Mouse (Mus musculus) embryonic facial prominence, embryonic 10.5 days (tissue): Measurements from ENCODE around the gene Aldh3b3. TPM values are rescaled to one million over a fixed set of nuclear protein-coding genes. Genes with fewer than 3 reads are reported as not detected.
"Not testable (repeated sequence)": the region's sequence is repeated elsewhere in the genome, so short reads cannot be mapped to it uniquely, and the experiment has no call there.

Experiments
- DNase-seq: peaks from one replicate; pipeline ENCODE4 v3.0.0-alpha.2; 2017; ENCODE audit warnings: low spot score
- H3K27ac ChIP-seq: fragments of 300-500 bp; sonication (generic); replicated peaks from 2 replicates; pipeline ENCODE4 v1.5.1; 2016; ENCODE audit warnings: mild to moderate bottlenecking
- H3K27me3 ChIP-seq: fragments of 300-500 bp; sonication (generic); replicated peaks from 2 replicates; pipeline ENCODE4 v1.6.1; 2016; ENCODE audit warnings: low read depth, mild to moderate bottlenecking; ENCODE audit not compliant: poor library complexity, severe bottlenecking
- H3K36me3 ChIP-seq: fragments of 300-500 bp; sonication (generic); replicated peaks from 2 replicates; pipeline ENCODE4 v1.6.1; 2016; ENCODE audit warnings: mild to moderate bottlenecking, moderate library complexity
- H3K4me1 ChIP-seq: fragments of 300-500 bp; sonication (generic); 2 replicates; pipeline ENCODE4 v1.6.1; 2016
- H3K4me3 ChIP-seq: fragments of 300-500 bp; sonication (generic); 2 replicates; pipeline ENCODE4 v1.5.1; 2016; ENCODE audit warnings: mild to moderate bottlenecking, moderate library complexity
- H3K9me3 ChIP-seq: fragments of 300-500 bp; sonication (generic); 2 replicates; pipeline ENCODE4 v1.6.1; 2016; ENCODE audit warnings: mild to moderate bottlenecking
- WGBS: fragments of 180-500 bp; shearing (Covaris S2); methylation state at CpG from one replicate; pipeline ENCODE4 v1.1.7; 2016; 5-methylcytosine and 5-hydroxymethylcytosine counted together
- polyA plus RNA-seq: library from polyadenylated mRNA; unstranded; fragments of >200 nt; fragmentation: Nextera tagmentation; extraction: Ambion mirVana; gene quantifications from 2 replicates; pipeline ENCODE4 v1.2.1, GENCODE M21; 2016

Aldh3b3 gene
- polyA plus RNA-seq, 1 experiment from 2014 or later = not detected

DNA sequence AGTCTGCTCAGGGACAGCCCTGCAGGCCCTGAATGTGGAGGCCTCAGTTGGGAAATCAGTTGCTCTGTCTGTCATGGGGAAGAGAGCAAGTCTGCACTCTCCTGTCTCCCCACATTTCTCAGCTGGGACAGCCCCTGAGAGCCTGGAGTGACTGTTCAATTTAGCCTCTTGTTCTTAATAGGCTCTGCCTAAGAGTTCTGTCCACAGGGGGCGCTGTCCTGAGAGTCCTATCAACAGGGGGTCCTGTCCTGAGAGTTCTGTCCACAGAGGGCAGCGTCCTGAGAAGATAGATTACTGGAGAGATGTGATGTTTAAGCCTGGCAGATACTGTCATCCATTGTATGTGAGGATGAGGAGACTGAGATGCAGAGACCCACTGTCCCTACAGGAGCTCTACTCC is 4.0 kb downstream of the Aldh3b3 start:
- Histone ChIP-seq H3K4me3 (no peak overlapping the region), H3K36me3 (no peaks in the 10 kb centered on the region), H3K4me1 (no peaks in the 10 kb centered on the region), H3K27ac (no peak overlapping the region), H3K9me3 (no peaks in the 10 kb centered on the region), H3K27me3 (no peaks in the 10 kb centered on the region)
- WGBS = 16% methylated on average over 2 of the region's 2 CpGs
- DNase-seq = no peak

DNA sequence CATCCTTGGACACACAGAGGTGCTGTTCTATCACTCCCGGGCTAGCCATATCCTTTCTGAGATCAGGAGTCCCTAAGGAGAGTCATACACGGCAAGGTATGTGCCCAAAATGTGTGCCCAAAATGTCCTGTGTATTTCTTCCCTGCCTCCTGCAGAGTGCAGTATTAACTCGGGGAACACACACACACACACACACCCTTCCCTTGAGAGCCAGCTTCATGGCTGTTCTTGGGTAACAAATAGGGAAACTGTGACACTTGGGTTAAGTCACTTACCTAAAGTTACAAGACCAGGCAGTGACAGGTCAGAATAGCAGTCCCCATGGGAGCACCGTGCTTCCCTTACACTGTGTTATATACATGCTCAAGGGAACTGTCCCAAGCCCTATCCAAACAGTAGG is 5.6 kb downstream of the Aldh3b3 start:
- no peak overlapping the region for H3K27ac ChIP-seq
- no peaks in the 10 kb centered on the region for H3K36me3 ChIP-seq
- WGBS = 74% methylated on average over 4 of the region's 4 CpGs
- no peak for DNase-seq
- H3K4me1 ChIP-seq = peaks cover 5% of the 10 kb centered on the region
- no peaks in the 10 kb centered on the region for H3K9me3 ChIP-seq
- H3K4me3 ChIP-seq = no peak overlapping the region
- H3K27me3 ChIP-seq = no peaks in the 10 kb centered on the region

DNA sequence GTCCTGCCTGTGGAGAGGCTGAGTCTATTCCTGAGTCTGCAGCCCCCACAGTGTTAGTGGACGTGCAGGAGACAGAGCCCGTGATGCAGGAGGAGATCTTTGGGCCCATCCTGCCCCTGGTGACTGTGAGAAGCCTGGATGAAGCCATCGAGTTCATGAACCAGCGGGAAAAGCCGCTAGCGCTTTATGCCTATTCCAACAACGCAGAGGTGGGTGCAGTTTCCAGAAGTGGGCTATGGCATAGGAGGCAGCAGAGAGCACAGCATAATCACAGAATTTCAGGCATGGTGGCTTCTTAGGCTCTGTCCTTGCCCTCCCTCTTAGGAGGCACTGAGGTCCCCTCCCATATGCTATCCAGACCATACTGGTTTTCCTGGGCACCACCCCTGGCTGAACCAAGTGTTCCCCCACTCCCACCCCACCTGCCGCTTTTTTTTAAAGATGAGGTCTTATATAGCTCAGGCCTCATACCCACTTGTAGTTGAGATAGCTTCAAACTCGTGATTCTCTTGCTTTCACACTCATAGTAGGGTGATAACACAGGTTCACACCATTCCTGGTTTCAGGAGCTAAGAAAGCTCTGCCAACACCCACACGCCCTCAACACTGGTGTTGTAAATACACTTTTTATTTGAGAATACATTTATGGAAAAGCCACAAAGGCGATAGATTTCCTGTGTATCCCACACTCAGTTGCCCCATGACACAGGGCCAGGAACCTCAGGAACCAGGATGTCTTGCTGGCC is 8.1 kb downstream of the Aldh3b3 start:
- DNase-seq = no peak
- Histone ChIP-seq H3K27ac (no peak overlapping the region), H3K36me3 (no peaks in the 10 kb centered on the region), H3K27me3 (no peaks in the 10 kb centered on the region), H3K9me3 (no peaks in the 10 kb centered on the region), H3K4me3 (no peak overlapping the region), H3K4me1 (peaks cover 23% of the 10 kb centered on the region)
- 71% methylated on average over 11 of the region's 11 CpGs for WGBS

DNA sequence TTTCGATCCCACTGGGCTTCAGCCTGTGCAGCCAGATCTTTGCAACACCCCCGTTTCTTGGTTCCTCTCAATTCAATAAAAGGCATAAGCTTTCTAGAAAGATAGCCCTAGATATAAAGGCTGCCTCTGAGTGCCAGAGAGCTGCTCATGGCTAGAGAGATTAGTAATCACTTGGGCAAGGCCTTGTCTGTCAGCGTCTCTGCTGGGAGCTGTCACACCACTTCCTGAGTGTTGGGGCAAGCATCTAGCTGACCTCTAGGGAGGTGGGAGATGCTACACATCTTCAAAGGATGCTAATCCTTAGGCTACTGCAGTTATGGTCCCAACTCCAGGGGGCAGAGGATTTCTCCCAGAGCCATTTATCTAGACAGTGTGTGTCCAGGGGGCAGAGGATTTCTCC is 8.8 kb downstream of the Aldh3b3 start:
- H3K27ac ChIP-seq = no peak overlapping the region
- H3K9me3 ChIP-seq = no peaks in the 10 kb centered on the region
- H3K27me3 ChIP-seq = no peaks in the 10 kb centered on the region
- 64% methylated on average over 3 of the region's 3 CpGs for WGBS
- no peaks in the 10 kb centered on the region for H3K36me3 ChIP-seq
- peaks cover 28% of the 10 kb centered on the region for H3K4me1 ChIP-seq
- H3K4me3 ChIP-seq = no peak overlapping the region
- no peak for DNase-seq

DNA sequence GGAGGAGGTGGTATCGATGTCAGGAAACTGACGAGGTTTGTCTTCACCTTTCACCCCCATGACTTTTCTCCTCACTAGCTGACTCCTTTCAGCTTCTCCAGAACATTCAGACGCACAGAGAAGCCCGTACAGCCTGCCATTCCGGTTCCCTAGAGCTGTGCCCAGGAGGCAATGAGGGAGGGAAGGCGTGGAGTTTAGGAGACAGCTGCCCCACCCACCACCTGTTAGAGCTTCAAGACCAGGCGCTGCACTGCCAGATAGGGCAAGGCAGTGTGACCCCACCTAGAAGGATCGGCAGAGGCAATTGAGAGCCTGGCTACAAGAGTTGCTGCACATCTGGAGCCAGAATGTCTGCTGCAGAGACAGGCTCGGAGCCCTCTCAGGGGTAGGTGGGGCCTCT is 13.8 kb downstream of the Aldh3b3 start, which contains the start of gene Aldh3b2:
Gene Aldh3b2 (plus strand): TSS at position 100 of the 400 bp plus-strand sequence.
- H3K36me3 ChIP-seq = no peaks in the 10 kb centered on the region
- WGBS = 29% methylated on average over 9 of the region's 9 CpGs
- H3K27ac ChIP-seq = no peak within 1 kb of the TSS; the same call in none of the 2 replicates
- H3K4me1 ChIP-seq = peaks cover 34% of the 10 kb centered on the region
- no peak within 1 kb of the TSS for H3K4me3 ChIP-seq
- DNase-seq = peak; percentile 53
- no peaks in the 10 kb centered on the region for H3K27me3 ChIP-seq
- H3K9me3 ChIP-seq = no peaks in the 10 kb centered on the region

DNA sequence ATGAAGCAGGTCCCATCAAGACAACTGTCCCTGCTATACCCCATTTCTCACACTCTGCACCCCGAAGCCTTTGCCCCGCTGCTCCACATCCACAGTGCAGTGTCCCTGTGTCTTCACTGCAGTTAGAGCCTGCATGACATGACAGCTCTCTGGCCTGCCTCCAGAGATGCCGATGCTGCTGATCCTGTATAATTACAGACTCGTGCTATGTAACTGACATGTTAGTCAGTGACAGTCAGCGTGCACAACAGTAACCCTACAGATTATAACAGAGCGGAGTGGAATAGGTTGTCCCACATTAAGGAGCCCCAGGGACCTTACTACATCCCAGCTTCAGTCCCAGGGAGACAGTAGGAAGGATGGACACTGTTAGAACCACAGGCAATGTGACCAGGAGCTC is 16.2 kb downstream of the Aldh3b3 start:
- DNase-seq, H3K4me3 ChIP-seq, H3K36me3 ChIP-seq, H3K27me3 ChIP-seq, H3K9me3 ChIP-seq, H3K27ac ChIP-seq: not testable (repeated sequence)
- WGBS = 88% methylated on average over 6 of the region's 6 CpGs
- H3K4me1 ChIP-seq = peaks cover 31% of the 10 kb centered on the region

DNA sequence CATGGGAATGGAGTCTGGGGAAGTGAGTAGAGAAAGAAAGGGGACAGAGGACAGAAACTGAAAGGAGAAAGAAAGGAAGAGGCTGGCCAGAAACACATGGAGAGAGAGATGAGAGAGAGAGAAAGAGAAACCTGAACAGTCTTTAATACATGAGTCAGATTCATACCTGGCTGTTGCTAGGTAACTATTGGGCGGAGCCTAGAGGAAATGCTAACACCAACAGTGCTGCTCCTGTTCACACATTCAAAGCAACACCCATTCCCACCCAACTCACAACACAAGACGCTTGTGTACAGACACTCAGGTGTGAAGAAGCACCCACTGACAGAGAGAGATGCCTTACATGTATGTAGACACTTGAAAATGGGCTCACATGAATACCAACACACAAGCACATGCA is 17.4 kb downstream of the Aldh3b3 start:
- Histone ChIP-seq H3K27me3 (no peaks in the 10 kb centered on the region; the same call in 1 of the 2 replicates), H3K36me3 (no peaks in the 10 kb centered on the region), H3K9me3 (no peaks in the 10 kb centered on the region), H3K4me3 (no peak overlapping the region), H3K4me1 (peaks cover 26% of the 10 kb centered on the region), H3K27ac (no peak overlapping the region)
- WGBS = 92% methylated on average over 2 of the region's 2 CpGs
- DNase-seq = no peak

DNA sequence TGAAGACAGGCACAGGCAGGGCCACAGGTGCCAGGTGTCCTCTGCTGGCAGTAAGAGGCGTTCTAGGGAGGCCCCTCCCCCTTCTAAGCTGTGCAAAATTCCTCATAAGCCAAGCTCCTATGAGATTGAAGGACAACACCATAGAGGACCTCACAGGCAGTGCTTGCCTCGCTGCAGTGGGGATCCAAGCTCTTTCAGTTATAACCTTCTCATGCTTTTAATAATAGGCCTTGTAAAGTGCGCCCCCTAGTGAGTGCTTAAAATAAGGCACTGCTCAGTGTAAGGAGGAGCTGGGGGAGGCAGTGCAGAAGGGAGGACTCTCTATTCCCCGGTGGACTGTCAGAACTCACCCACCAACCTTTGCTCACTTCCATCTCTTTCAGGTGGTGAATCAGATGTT is 21.9 kb downstream of the Aldh3b3 start:
- no peaks in the 10 kb centered on the region for H3K9me3 ChIP-seq
- H3K27ac ChIP-seq = peak overlapping the region; percentile 12; the same call in 1 of the 2 replicates
- peak; percentile 75 for DNase-seq
- no peaks in the 10 kb centered on the region; the same call in 1 of the 2 replicates for H3K27me3 ChIP-seq
- no peak overlapping the region for H3K4me3 ChIP-seq
- no peaks in the 10 kb centered on the region for H3K36me3 ChIP-seq
- WGBS = 19% methylated on average over 4 of the region's 4 CpGs
- peaks cover 45% of the 10 kb centered on the region for H3K4me1 ChIP-seq

DNA sequence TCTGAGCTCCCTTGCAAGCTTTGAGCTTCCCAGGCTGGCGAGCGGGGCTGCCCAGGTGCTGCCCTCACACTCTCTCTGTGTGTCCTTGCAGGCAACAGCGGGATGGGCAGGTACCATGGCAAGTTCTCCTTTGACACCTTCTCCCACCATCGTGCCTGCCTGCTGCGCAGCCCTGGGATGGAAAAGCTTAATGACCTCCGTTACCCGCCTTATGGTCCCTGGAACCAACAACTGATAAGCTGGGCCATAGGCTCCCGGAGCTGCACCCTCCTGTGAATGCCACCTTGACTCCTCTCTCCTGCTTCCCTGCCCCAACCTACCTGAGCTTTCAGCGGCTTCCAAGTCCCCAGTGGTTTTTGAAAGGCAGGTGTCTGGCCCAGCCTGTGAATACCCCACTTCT is 22.5 kb downstream of the Aldh3b3 start:
- Histone ChIP-seq H3K4me3 (no peak overlapping the region), H3K9me3 (no peaks in the 10 kb centered on the region), H3K36me3 (no peaks in the 10 kb centered on the region), H3K27me3 (no peaks in the 10 kb centered on the region; the same call in 1 of the 2 replicates), H3K4me1 (peaks cover 51% of the 10 kb centered on the region), H3K27ac (no peak overlapping the region)
- 81% methylated on average over 9 of the region's 9 CpGs for WGBS
- DNase-seq = no peak

DNA sequence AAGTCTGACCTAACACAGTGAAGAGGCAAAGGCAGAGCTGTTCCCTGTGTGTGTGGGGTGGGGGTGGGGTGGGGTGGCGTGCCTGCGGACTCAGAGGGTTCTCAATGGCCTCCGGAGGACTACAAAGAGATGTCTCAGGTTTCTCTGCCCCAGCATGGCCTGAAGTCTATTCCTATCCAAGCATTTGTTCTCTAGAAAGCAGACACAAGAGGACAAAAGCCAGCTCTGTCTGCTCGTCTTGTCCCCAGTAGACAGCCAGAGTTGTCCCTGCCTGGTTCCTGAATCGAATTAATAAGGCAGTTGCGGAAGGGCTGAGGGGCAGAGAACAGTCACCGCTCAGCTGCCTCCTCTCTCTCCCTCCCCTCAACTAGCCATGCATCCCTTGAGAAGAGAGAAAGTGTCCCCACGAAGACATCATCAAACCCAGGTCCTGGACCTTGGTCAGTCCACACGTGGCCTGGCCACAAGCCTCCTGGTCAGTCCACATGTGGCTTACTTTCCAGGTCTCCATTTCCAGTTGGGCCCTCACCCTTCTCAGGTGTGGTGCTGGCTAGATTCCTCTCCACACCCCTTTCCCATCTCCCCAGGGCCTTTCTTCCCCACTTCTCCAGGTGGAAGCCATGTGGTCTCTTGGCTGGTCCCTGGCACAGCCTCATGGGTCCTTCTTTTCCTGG is 25.2 kb downstream of the Aldh3b3 start:
- H3K36me3 ChIP-seq = no peaks in the 10 kb centered on the region
- WGBS = 22% methylated on average over 9 of the region's 9 CpGs
- H3K27ac ChIP-seq = peak overlapping the region; percentile 74
- peaks cover 58% of the 10 kb centered on the region for H3K4me1 ChIP-seq
- no peaks in the 10 kb centered on the region; the same call in 1 of the 2 replicates for H3K27me3 ChIP-seq
- H3K4me3 ChIP-seq = 0 out of 2 replicates have a peak overlapping the region, but pooled peaks have one; percentile 5
- peak; percentile 53 for DNase-seq
- H3K9me3 ChIP-seq = peaks cover 2% of the 10 kb centered on the region; the same call in 1 of the 2 replicates

DNA sequence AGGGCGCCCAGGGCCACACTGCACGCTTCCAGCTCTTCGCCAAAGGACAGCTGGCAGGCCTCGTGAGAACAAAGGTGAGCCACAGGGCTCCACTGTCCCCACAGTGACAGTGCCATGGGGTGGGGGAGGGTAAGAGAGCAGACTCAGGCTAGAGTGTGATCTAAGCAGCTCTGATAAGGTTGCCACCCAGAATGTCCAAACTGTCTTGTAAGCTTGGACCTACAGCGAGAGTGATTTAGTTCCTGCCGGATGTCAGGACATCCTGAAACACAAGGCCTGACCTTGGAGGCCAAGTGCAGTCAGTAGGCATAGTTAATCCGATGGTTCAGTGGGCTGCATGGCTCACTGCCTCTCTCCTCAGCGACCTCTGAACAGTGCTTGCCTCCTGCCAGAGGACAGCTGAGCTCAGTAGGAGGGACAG is 26.8 kb downstream of the Aldh3b3 start:
- peaks cover 50% of the 10 kb centered on the region for H3K4me1 ChIP-seq
- DNase-seq = peak; percentile 33
- H3K9me3 ChIP-seq = peaks cover 6% of the 10 kb centered on the region; the same call in 1 of the 2 replicates
- H3K27me3 ChIP-seq = no peaks in the 10 kb centered on the region; the same call in 1 of the 2 replicates
- no peak overlapping the region for H3K4me3 ChIP-seq
- WGBS = 34% methylated on average over 8 of the region's 8 CpGs
- no peaks in the 10 kb centered on the region for H3K36me3 ChIP-seq
- H3K27ac ChIP-seq = peak overlapping the region; percentile 74

DNA sequence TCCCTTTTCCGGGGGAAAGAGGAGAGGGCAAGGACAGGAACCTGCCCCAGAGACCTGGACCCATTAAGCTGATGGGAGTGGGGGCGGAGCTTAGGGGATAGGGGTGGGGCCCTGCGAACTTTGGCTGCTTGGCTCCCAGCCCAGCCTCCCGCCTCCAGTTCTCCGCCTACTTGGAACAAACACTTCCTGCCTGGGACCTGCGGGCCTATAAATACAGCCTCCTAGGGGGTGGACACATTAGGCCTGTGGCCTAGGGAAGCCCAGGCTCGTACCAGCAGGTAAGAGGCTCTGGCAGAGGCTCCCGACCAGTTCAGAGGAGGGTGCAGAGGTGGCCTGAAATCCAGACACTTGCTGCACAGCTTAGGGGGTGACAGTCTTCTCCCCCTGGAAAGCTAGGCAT is 27.9 kb downstream of the Aldh3b3 start, which contains the start of gene Acy3:
Gene Acy3 (plus strand): TSS at position 237 of the 400 bp plus-strand sequence.
- H3K4me1 ChIP-seq = peaks cover 53% of the 10 kb centered on the region

More for the DNA sequence above, 27.9 kb downstream of the Aldh3b3 start, which contains the start of gene Acy3:
- Histone ChIP-seq H3K36me3 (no peaks in the 10 kb centered on the region), H3K27me3 (no peaks in the 10 kb centered on the region), H3K4me3 (peak within 1 kb of the TSS; percentile 12; the same call in 1 of the 2 replicates), H3K9me3 (peaks cover 6% of the 10 kb centered on the region; the same call in 1 of the 2 replicates), H3K27ac (peak within 1 kb of the TSS; percentile 74)
- DNase-seq = peak; percentile 60
- 21% methylated on average over 8 of the region's 8 CpGs for WGBS
